Mouse (Mus musculus): ENCODE measurements around the gene Cnpy3. TPM values are rescaled to one million over a fixed set of nuclear protein-coding genes. Genes with fewer than 3 reads are reported as not detected.
"Not testable (repeated sequence)": the region's sequence is repeated elsewhere in the genome, so short reads cannot be mapped to it uniquely, and the experiment has no call there.

The Cnpy3 gene
- polyA plus RNA-seq (2014; fragmentation: Nextera tagmentation; extraction: Ambion mirVana): 55.8 and 60.8 TPM in 2 replicates

- peaks cover 5% of the 10 kb centered on the region; the same call in 1 of the 2 replicates for H3K36me3 ChIP-seq (ENCODE audit: control insufficient read depth, insufficient read depth, low read length)
- WGBS: under 1% methylated on average over 58 of the region's 58 CpGs
- peak within 1 kb of the TSS; percentile 81 for H3K4me3 ChIP-seq (ENCODE audit: low read depth, low read length)
- peaks cover 12% of the 10 kb centered on the region; the same call in 1 of the 2 replicates for H3K4me1 ChIP-seq (replicated peaks; ENCODE audit: control insufficient read depth, insufficient read depth, low read length)
- peak; percentile 99 for ATAC-seq (replicated peaks; ENCODE audit: low FRiP score)
- DNase-seq (ENCODE audit: low spot score): peak; percentile 99
- no peaks in the 10 kb centered on the region for H3K9me3 ChIP-seq (ENCODE audit: control insufficient read depth, low read length)
- H3K27me3 ChIP-seq (replicated peaks; ENCODE audit: control insufficient read depth, insufficient read depth, low read length): no peaks in the 10 kb centered on the region
- H3K4me2 ChIP-seq: peak within 1 kb of the TSS; percentile 90
- peak within 1 kb of the TSS; percentile 85 for H3K9ac ChIP-seq (ENCODE audit: low read depth, low read length)
- peak within 1 kb of the TSS; percentile 85 for H3K27ac ChIP-seq (ENCODE audit: low read depth, low read length)
Measured at GRCm38 (mm10) chr17:46751794-46752556, at the start of gene Cnpy3. Cnpy3 (minus strand) TSS chr17:46752214.

DNA sequence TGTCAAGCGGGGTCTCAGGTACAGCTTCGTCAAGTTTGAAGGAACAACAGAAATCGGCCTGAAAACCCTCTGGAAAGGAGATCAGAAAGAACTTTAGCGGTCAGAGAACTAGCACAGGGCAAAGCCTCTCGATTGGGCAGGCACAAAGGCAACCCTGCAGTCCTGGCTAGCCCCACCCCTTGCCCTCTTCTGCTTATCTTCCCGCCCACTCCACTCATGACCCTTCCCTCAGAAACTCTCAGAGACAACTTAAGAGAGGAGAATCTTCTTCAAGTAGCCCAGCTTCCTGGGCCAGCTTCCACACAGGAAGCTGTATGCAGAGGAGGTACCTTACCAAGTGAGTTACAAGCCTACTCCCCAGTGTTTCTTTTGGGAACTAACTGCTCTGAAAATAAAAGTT lies 49.7 kb upstream of the Cnpy3 start:
- ATAC-seq (replicated peaks; ENCODE audit: low FRiP score): no peak
- Histone ChIP-seq H3K9me3 (ENCODE audit: control insufficient read depth, low read length) (no peaks in the 10 kb centered on the region), H3K4me2 (no peak overlapping the region), H3K27me3 (replicated peaks; ENCODE audit: control insufficient read depth, insufficient read depth, low read length) (no peaks in the 10 kb centered on the region), H3K9ac (ENCODE audit: low read depth, low read length) (no peak overlapping the region), H3K36me3 (ENCODE audit: control insufficient read depth, insufficient read depth, low read length) (peaks cover 20% of the 10 kb centered on the region; the same call in 1 of the 2 replicates), H3K4me1 (replicated peaks; ENCODE audit: control insufficient read depth, insufficient read depth, low read length) (peaks cover 8% of the 10 kb centered on the region; the same call in 1 of the 2 replicates), H3K27ac (ENCODE audit: low read depth, low read length) (no peak overlapping the region), H3K4me3 (ENCODE audit: low read depth, low read length) (no peak overlapping the region)
- 74% methylated on average over 6 of the region's 6 CpGs for WGBS
- no peak for DNase-seq (ENCODE audit: low spot score)

DNA sequence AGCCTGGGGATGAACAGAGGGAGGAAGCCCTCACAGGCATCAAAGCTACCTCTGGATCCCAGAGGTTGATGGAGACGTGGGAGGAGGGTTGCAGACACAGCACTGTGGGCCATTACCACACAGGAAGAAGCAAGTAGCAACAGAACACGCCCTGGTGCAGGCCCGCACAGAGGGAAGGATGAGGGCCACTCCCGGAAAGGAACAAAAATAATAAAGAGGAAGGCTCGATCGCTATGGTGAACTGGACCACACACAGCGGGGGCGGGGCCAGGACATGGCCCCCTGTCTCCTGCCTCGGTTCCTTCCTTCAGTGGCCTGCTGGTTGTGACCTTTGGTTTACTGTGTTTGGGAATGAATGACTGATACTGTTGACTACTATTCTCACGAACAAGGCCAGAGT lies 47.7 kb upstream of the Cnpy3 start:
- H3K9me3 ChIP-seq (ENCODE audit: control insufficient read depth, low read length): no peaks in the 10 kb centered on the region
- peaks cover 17% of the 10 kb centered on the region; the same call in 1 of the 2 replicates for H3K36me3 ChIP-seq (ENCODE audit: control insufficient read depth, insufficient read depth, low read length)
- H3K27me3 ChIP-seq (replicated peaks; ENCODE audit: control insufficient read depth, insufficient read depth, low read length): no peaks in the 10 kb centered on the region
- H3K4me2 ChIP-seq: no peak overlapping the region
- no peak overlapping the region for H3K4me3 ChIP-seq (ENCODE audit: low read depth, low read length)
- H3K9ac ChIP-seq (ENCODE audit: low read depth, low read length): no peak overlapping the region
- no peak overlapping the region for H3K27ac ChIP-seq (ENCODE audit: low read depth, low read length)
- H3K4me1 ChIP-seq (replicated peaks; ENCODE audit: control insufficient read depth, insufficient read depth, low read length): peaks cover 8% of the 10 kb centered on the region; the same call in 1 of the 2 replicates
- WGBS: 70% methylated on average over 10 of the region's 10 CpGs
- DNase-seq (ENCODE audit: low spot score) (no peak), ATAC-seq (replicated peaks; ENCODE audit: low FRiP score) (no peak)

GRCm38 (mm10) chr17:46797386-46797785 lies 45.4 kb upstream of the Cnpy3 start:
- Histone ChIP-seq H3K4me1 (replicated peaks; ENCODE audit: control insufficient read depth, insufficient read depth, low read length) (peaks cover 8% of the 10 kb centered on the region; the same call in 1 of the 2 replicates), H3K4me2 (no peak overlapping the region), H3K9me3 (ENCODE audit: control insufficient read depth, low read length) (no peaks in the 10 kb centered on the region), H3K27me3 (replicated peaks; ENCODE audit: control insufficient read depth, insufficient read depth, low read length) (no peaks in the 10 kb centered on the region), H3K36me3 (ENCODE audit: control insufficient read depth, insufficient read depth, low read length) (peaks cover 17% of the 10 kb centered on the region; the same call in 1 of the 2 replicates), H3K27ac (ENCODE audit: low read depth, low read length) (no peak overlapping the region), H3K9ac (ENCODE audit: low read depth, low read length) (no peak overlapping the region), H3K4me3 (ENCODE audit: low read depth, low read length) (no peak overlapping the region)
- ATAC-seq (replicated peaks; ENCODE audit: low FRiP score) (no peak), DNase-seq (ENCODE audit: low spot score) (no peak)
- 58% methylated on average over 7 of the region's 8 CpGs for WGBS

DNA sequence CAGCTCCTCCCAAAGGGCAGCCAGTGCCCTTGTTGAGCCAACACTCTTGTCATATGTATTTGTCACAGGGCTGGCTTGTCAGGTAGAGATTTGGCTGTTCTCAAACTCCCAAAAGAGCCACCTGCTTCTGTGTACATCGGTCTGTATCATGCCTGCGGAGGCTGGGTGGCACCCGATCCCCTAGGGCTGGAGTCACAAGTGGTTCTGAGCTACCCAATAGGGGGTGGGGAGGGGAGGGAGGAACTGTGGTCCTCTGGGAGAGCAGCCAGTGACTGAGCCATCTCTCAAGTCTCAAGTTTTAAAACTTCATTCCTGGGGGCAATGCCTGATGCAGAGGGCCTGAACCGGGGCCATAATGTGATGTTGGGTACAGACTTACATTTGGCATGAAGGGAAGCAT lies 44.7 kb upstream of the Cnpy3 start:
- 83% methylated on average over 4 of the region's 4 CpGs for WGBS
- no peak for ATAC-seq (replicated peaks; ENCODE audit: low FRiP score)
- Histone ChIP-seq H3K9me3 (ENCODE audit: control insufficient read depth, low read length) (no peaks in the 10 kb centered on the region), H3K4me2 (no peak overlapping the region), H3K9ac (ENCODE audit: low read depth, low read length) (no peak overlapping the region), H3K27me3 (replicated peaks; ENCODE audit: control insufficient read depth, insufficient read depth, low read length) (no peaks in the 10 kb centered on the region), H3K4me1 (replicated peaks; ENCODE audit: control insufficient read depth, insufficient read depth, low read length) (peaks cover 3% of the 10 kb centered on the region; the same call in 1 of the 2 replicates), H3K4me3 (ENCODE audit: low read depth, low read length) (no peak overlapping the region), H3K36me3 (ENCODE audit: control insufficient read depth, insufficient read depth, low read length) (peaks cover 17% of the 10 kb centered on the region; the same call in 1 of the 2 replicates), H3K27ac (ENCODE audit: low read depth, low read length) (no peak overlapping the region)
- DNase-seq (ENCODE audit: low spot score): no peak

DNA sequence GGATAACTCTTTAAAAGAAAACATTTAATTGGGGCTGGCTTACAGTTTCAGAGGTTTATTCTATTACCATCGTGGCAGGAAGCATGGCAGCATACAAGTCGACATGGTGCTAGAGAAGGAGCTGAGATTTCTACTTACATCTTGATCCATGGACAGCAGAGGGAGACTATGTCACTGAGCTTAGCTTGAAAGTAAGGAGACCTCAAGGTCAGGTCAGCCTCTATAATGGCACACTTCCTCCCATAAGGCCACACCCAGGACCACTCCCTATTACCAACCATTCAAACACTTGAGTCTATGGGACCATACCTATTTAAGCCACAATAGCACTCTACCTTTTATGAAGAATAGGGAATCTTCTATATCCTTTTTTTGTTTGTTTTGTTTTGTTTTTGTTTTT lies 40.9 kb upstream of the Cnpy3 start:
- no peak for ATAC-seq (replicated peaks; ENCODE audit: low FRiP score)

GRCm38 (mm10) chr17:46787974-46788373 lies 36.0 kb upstream of the Cnpy3 start:
- 67% methylated on average over 2 of the region's 2 CpGs for WGBS
- not testable (repeated sequence) for H3K4me3 ChIP-seq (ENCODE audit: low read depth, low read length); H3K4me1 ChIP-seq (replicated peaks; ENCODE audit: control insufficient read depth, insufficient read depth, low read length); H3K9ac ChIP-seq (ENCODE audit: low read depth, low read length); H3K4me2 ChIP-seq; H3K27me3 ChIP-seq (replicated peaks; ENCODE audit: control insufficient read depth, insufficient read depth, low read length); DNase-seq (ENCODE audit: low spot score); ATAC-seq (replicated peaks; ENCODE audit: low FRiP score); H3K27ac ChIP-seq (ENCODE audit: low read depth, low read length); H3K36me3 ChIP-seq (ENCODE audit: control insufficient read depth, insufficient read depth, low read length); H3K9me3 ChIP-seq (ENCODE audit: control insufficient read depth, low read length)

More for the DNA sequence above, 40.9 kb upstream of the Cnpy3 start:
- no peak overlapping the region for H3K4me2 ChIP-seq
- H3K4me3 ChIP-seq (ENCODE audit: low read depth, low read length): no peak overlapping the region
- no peaks in the 10 kb centered on the region for H3K27me3 ChIP-seq (replicated peaks; ENCODE audit: control insufficient read depth, insufficient read depth, low read length)
- WGBS: 82% methylated on average over 2 of the region's 2 CpGs
- H3K9me3 ChIP-seq (ENCODE audit: control insufficient read depth, low read length): no peaks in the 10 kb centered on the region
- no peaks in the 10 kb centered on the region for H3K4me1 ChIP-seq (replicated peaks; ENCODE audit: control insufficient read depth, insufficient read depth, low read length)
- no peak overlapping the region for H3K27ac ChIP-seq (ENCODE audit: low read depth, low read length)
- H3K36me3 ChIP-seq (ENCODE audit: control insufficient read depth, insufficient read depth, low read length): no peaks in the 10 kb centered on the region
- H3K9ac ChIP-seq (ENCODE audit: low read depth, low read length): no peak overlapping the region
- no peak for DNase-seq (ENCODE audit: low spot score)

DNA sequence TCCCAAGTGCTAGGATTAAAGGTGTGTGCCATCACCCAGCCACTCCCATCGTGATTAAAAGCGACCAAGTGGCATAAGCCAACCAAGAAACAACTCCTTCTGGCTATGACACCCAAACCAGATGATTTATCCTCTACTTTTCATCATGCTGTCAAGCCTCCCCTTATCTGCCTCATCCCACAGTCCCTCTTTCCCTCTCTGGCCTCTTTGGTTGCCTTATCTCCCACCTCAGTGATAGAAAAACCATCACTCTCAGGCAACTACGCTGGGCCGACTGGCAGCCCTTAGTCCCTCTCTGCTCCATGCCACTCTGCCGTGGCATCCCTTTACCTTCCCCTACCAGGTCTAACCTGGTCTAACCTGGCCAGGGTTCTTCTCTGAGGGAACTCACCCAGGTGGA lies 34.9 kb upstream of the Cnpy3 start:
- H3K4me2 ChIP-seq: no peak overlapping the region

DNA sequence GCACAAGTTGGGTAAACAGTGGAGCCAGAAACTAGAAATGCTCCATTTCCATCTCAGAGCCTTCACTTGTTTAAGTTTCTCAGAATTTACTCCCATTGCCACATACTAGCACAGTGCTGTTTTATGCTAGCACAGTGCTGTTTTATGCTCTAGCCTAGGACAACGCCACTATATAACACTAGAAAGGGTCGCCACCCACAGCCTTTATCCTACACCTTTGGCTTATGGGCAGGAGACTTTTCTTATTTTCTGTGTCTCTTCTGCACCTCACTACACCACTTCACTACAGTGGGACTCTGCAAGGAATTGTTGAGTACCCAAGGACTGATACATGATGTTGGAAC lies 31.2 kb upstream of the Cnpy3 start:
- H3K9me3 ChIP-seq (ENCODE audit: control insufficient read depth, low read length): no peaks in the 10 kb centered on the region
- H3K4me2 ChIP-seq: peak overlapping the region; percentile 81
- no peak overlapping the region for H3K9ac ChIP-seq (ENCODE audit: low read depth, low read length)
- H3K27me3 ChIP-seq (replicated peaks; ENCODE audit: control insufficient read depth, insufficient read depth, low read length): no peaks in the 10 kb centered on the region
- peak overlapping the region; percentile 83 for H3K4me3 ChIP-seq (ENCODE audit: low read depth, low read length)
- DNase-seq (ENCODE audit: low spot score) (no peak), ATAC-seq (replicated peaks; ENCODE audit: low FRiP score) (no peak)
- peaks cover 21% of the 10 kb centered on the region for H3K36me3 ChIP-seq (ENCODE audit: control insufficient read depth, insufficient read depth, low read length)
- H3K4me1 ChIP-seq (replicated peaks; ENCODE audit: control insufficient read depth, insufficient read depth, low read length): peaks cover 7% of the 10 kb centered on the region; the same call in 1 of the 2 replicates
- WGBS: 73% methylated on average over 2 of the region's 2 CpGs
- H3K27ac ChIP-seq (ENCODE audit: low read depth, low read length): peak overlapping the region; percentile 44; the same call in 1 of the 2 replicates

More for the DNA sequence above, 34.9 kb upstream of the Cnpy3 start:
- Histone ChIP-seq H3K9ac (ENCODE audit: low read depth, low read length) (no peak overlapping the region), H3K27ac (ENCODE audit: low read depth, low read length) (no peak overlapping the region), H3K9me3 (ENCODE audit: control insufficient read depth, low read length) (no peaks in the 10 kb centered on the region), H3K4me3 (ENCODE audit: low read depth, low read length) (no peak overlapping the region), H3K27me3 (replicated peaks; ENCODE audit: control insufficient read depth, insufficient read depth, low read length) (no peaks in the 10 kb centered on the region), H3K4me1 (replicated peaks; ENCODE audit: control insufficient read depth, insufficient read depth, low read length) (peaks cover 7% of the 10 kb centered on the region; the same call in 1 of the 2 replicates), H3K36me3 (ENCODE audit: control insufficient read depth, insufficient read depth, low read length) (no peaks in the 10 kb centered on the region)
- WGBS: 70% methylated on average over 5 of the region's 5 CpGs
- no peak for DNase-seq (ENCODE audit: low spot score)
- peak; percentile 40; the same call in 1 of the 2 replicates for ATAC-seq (replicated peaks; ENCODE audit: low FRiP score)
